Mouse (Mus musculus): ENCODE data around the gene Atp10a. TPM values are rescaled to one million over a fixed set of nuclear protein-coding genes. Genes with fewer than 3 reads are reported as not detected.

Atp10a gene
- total RNA-seq, 2 experiments from 2014 or later, result 4.8 to 6.1 TPM

GRCm38 (mm10) chr7:58740196-58740595, 84.2 kb downstream of the Atp10a start:
- no peak for DNase-seq

GRCm38 (mm10) chr7:58740842-58741241, 84.9 kb downstream of the Atp10a start:
- no peak for DNase-seq

- DNase-seq, result no peak
Observed at GRCm38 (mm10) chr7:58742009-58742408, 86.0 kb downstream of the Atp10a start.

GRCm38 (mm10) chr7:58742648-58743047, 86.7 kb downstream of the Atp10a start:
- no peak for DNase-seq

GRCm38 (mm10) chr7:58743362-58744320, 87.7 kb downstream of the Atp10a start:
- DNase-seq, result no peak

GRCm38 (mm10) chr7:58746817-58747216, 90.9 kb downstream of the Atp10a start:
- no peak for DNase-seq

GRCm38 (mm10) chr7:58749904-58750612, 94.1 kb downstream of the Atp10a start:
- DNase-seq, result no peak

GRCm38 (mm10) chr7:58752041-58752440, 96.1 kb downstream of the Atp10a start:
- DNase-seq, result no peak

GRCm38 (mm10) chr7:58754076-58754475, 98.1 kb downstream of the Atp10a start:
- DNase-seq, result no peak

- DNase-seq, result no peak
Observed at GRCm38 (mm10) chr7:58754536-58754935, 98.6 kb downstream of the Atp10a start.

GRCm38 (mm10) chr7:58755083-58755482, 99.1 kb downstream of the Atp10a start:
- no peak for DNase-seq

- DNase-seq, result no peak
Observed at GRCm38 (mm10) chr7:58755846-58756245, 99.9 kb downstream of the Atp10a start.

- no peak for DNase-seq
Observed at GRCm38 (mm10) chr7:58757331-58757730, 101.4 kb downstream of the Atp10a start.

GRCm38 (mm10) chr7:58758396-58758795, 102.4 kb downstream of the Atp10a start:
- DNase-seq, result no peak

GRCm38 (mm10) chr7:58759265-58759664, 103.3 kb downstream of the Atp10a start:
- DNase-seq, result no peak

- DNase-seq, result peak; percentile 57
Observed at GRCm38 (mm10) chr7:58767257-58767656, 111.3 kb downstream of the Atp10a start.

- no peak for DNase-seq
Observed at GRCm38 (mm10) chr7:58768253-58768652, 112.3 kb downstream of the Atp10a start.

GRCm38 (mm10) chr7:58770254-58770653, 114.3 kb downstream of the Atp10a start:
- DNase-seq, result peak; percentile 16

- DNase-seq, result no peak
Observed at GRCm38 (mm10) chr7:58772048-58772690, 116.2 kb downstream of the Atp10a start.

- no peak for DNase-seq
Observed at GRCm38 (mm10) chr7:58779146-58779545, 123.2 kb downstream of the Atp10a start.

- no peak for DNase-seq
Observed at GRCm38 (mm10) chr7:58786986-58787385, 131.0 kb downstream of the Atp10a start.

- DNase-seq, result no peak
Observed at GRCm38 (mm10) chr7:58787585-58787984, 131.6 kb downstream of the Atp10a start.

All from gastrocnemius, postnatal 10 days (tissue).